Mouse (Mus musculus): ENCODE measurements around the gene Ptprm. TPM values are rescaled to one million over a fixed set of nuclear protein-coding genes. Genes with fewer than 3 reads are reported as not detected.
A peak's percentile ranks its signal among the peaks of the same experiment; 100 is the strongest.

The Ptprm gene
- polyA plus RNA-seq, 1 experiment from 2014 or later, result 10.6 TPM

DNA sequence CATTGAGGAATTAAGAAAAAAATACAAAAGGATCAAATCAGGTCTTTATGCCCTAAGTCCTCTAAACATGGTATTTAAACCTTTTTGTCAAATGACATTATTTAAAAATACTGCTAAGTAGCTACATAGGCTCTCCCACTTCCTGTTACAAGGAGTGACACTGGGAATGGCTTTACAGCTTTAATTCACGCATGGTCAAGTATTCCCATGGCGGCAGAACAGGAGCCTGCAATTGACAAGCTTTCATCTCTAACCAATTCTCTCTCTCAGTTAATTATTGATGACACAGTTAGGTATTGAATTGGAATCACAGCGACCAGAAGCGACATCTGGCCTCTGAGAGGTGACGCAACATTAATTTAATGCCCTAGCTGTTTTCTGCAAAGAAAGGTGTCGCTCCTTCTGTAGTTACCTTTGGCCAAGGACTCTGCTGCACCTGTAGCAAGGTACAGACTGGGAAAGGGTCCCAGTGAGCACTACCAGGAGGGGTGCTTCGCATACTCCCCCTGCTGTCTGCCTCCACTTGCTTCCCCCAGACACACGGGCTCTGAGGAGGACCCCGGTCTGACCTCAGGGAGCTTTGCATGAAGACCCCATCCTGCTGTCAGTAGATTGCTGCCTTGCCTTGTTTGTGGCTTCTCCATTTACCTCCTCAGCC, 599.9 kb downstream of the Ptprm start:
- H3K4me1 ChIP-seq, result peaks cover 15% of the 10 kb centered on the region
- H3K27me3 ChIP-seq (replicated peaks; ENCODE audit: low read depth, poor library complexity, severe bottlenecking), result no peaks in the 10 kb centered on the region
- no peaks in the 10 kb centered on the region for H3K36me3 ChIP-seq (replicated peaks)
- WGBS, result 79% methylated on average over 9 of the region's 9 CpGs
- H3K4me3 ChIP-seq, result no peak overlapping the region
- H3K27ac ChIP-seq (replicated peaks), result no peak overlapping the region
- no peak for DNase-seq (ENCODE audit: low spot score)
- no peaks in the 10 kb centered on the region for H3K9me3 ChIP-seq

DNA sequence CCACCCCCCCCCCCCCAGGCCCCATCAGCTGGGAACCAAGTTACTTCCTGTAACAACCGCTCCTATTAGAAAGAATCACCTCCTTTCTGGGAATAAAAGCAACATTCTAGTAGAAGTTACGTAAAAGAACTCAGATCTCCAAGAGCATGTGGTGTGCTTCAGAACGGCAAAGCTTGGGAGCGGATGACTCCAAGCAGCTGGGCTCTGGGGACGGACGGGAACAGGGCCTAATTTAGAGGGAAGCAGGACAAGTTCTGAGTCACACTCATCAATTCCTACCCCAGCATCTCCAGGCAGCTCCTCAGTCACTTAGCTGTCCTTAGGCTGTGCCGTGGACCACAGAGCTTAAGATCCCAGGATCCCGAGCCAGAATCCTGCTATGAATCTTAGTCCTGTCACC, 602.5 kb downstream of the Ptprm start:
- Histone ChIP-seq H3K9me3 (no peaks in the 10 kb centered on the region), H3K4me3 (no peak overlapping the region), H3K27me3 (replicated peaks; ENCODE audit: low read depth, poor library complexity, severe bottlenecking) (no peaks in the 10 kb centered on the region), H3K27ac (replicated peaks) (no peak overlapping the region), H3K4me1 (peaks cover 9% of the 10 kb centered on the region), H3K36me3 (replicated peaks) (no peaks in the 10 kb centered on the region)
- WGBS, result 93% methylated on average over 8 of the region's 8 CpGs
- no peak for DNase-seq (ENCODE audit: low spot score)

DNA sequence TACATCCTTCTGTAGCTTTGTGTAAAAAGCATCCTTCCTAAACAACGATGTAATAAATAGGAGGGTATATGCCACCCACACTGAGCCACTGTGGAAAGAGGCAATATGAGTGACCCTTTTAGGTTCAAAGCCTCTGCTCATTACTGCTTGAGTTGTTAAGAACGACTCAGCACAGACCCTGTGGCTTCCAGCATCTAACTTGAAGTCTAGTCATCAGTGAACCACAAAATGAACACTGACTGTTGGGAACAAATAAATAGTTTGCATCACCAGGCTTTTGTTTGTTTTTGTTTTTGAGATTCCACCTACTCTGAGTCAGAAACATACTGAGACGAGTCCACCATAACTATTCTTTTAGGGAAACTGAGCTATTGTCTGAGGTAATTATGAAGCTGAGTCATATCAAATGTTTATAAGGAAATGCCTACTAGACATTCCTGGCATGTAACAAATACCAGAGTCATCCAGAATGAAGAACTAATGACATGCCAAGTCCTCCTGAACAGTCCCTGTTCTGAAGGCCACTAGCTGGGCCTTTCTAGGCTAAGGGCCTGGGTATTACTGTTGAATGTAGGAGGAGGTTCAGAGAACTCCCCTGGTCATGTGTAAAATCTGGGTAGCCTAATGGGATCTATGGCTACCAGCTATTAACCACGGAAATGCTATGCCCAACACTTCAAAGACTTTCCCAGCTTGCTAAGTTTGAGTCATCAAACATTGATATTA, 603.6 kb downstream of the Ptprm start:
- Histone ChIP-seq H3K9me3 (no peaks in the 10 kb centered on the region), H3K4me1 (0 out of 2 replicates have a peak, but pooled peaks cover 3% of the 10 kb centered on the region), H3K27me3 (replicated peaks; ENCODE audit: low read depth, poor library complexity, severe bottlenecking) (no peaks in the 10 kb centered on the region), H3K4me3 (no peak overlapping the region), H3K36me3 (replicated peaks) (no peaks in the 10 kb centered on the region), H3K27ac (replicated peaks) (no peak overlapping the region)
- WGBS, result 84% methylated on average over 4 of the region's 4 CpGs
- DNase-seq (ENCODE audit: low spot score), result no peak

DNA sequence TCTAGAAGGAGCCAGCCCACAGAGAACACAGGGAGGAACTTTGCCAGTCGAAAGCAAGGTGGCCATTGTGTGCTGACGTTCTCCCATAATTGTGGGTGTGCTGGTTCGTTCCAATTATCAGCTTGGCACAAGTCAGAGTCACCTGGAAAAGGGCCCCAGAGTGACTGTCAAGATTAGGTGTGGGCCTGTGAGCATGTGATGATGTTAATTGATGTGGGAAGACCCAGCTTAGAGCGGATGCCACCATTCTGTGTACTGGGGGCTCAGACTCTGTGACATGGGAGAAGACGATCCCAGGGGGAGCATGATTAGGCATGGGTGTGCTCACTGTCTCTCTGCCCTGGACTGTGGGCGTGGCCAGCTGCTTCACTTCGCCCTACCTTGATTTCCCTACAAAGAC, 604.3 kb downstream of the Ptprm start:
- 87% methylated on average over 7 of the region's 7 CpGs for WGBS
- H3K9me3 ChIP-seq, result no peaks in the 10 kb centered on the region
- 0 out of 2 replicates have a peak, but pooled peaks cover 3% of the 10 kb centered on the region for H3K4me1 ChIP-seq

DNA sequence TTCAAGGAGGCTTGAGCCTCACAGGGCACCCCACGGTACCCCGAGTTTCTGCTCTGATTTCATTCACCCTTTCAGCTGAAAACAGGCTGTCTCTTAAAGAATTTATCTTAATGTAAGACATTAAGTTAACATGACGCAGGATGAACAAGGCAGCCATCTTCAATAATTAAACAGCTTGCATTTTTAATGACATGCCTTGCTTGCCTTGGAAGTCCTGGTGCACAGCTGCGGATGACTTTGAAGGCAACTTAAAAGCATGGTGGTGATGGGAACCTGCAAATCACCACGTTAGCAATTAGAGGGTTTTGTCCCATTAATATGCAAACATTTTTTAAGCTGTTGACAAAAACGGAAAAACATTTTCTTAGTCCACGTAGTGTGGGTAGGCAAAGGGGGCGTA, 607.8 kb downstream of the Ptprm start:
- H3K4me1 ChIP-seq, result peaks cover 4% of the 10 kb centered on the region; the same call in 1 of the 2 replicates
- H3K36me3 ChIP-seq (replicated peaks), result no peaks in the 10 kb centered on the region
- whole genome bisulfite sequencing, result 90% methylated on average over 8 of the region's 8 CpGs
- H3K9me3 ChIP-seq, result no peaks in the 10 kb centered on the region
- H3K4me3 ChIP-seq, result no peak overlapping the region
- DNase-seq (ENCODE audit: low spot score), result no peak
- no peaks in the 10 kb centered on the region for H3K27me3 ChIP-seq (replicated peaks; ENCODE audit: low read depth, poor library complexity, severe bottlenecking)
- H3K27ac ChIP-seq (replicated peaks), result no peak overlapping the region

More for the DNA sequence above, 604.3 kb downstream of the Ptprm start:
- Histone ChIP-seq H3K27ac (replicated peaks) (no peak overlapping the region), H3K27me3 (replicated peaks; ENCODE audit: low read depth, poor library complexity, severe bottlenecking) (no peaks in the 10 kb centered on the region), H3K4me3 (no peak overlapping the region), H3K36me3 (replicated peaks) (no peaks in the 10 kb centered on the region)
- no peak for DNase-seq (ENCODE audit: low spot score)

DNA sequence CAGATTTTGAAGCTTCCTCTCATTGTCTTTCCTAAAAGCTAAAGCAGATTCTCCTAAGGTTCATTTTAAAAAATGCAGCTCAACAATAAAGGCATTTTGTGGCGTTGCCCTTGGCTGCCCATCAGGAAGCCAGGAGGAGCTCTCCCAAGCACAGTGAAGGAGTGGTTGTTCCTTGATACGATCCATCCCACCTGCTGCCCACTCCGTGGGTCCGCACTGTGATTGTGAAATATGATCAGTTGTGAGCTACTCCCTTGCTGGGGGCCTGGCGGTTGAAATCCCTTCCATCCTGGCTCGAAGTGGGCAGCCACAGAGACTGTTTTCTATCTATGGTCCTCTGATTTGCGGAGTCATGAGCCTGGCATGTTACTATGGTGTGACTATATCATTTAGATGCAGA, 610.9 kb downstream of the Ptprm start:
- H3K4me3 ChIP-seq, result no peak overlapping the region
- no peak overlapping the region for H3K27ac ChIP-seq (replicated peaks)
- H3K27me3 ChIP-seq (replicated peaks; ENCODE audit: low read depth, poor library complexity, severe bottlenecking), result no peaks in the 10 kb centered on the region
- H3K36me3 ChIP-seq (replicated peaks), result no peaks in the 10 kb centered on the region
- H3K9me3 ChIP-seq, result no peaks in the 10 kb centered on the region
- peaks cover 12% of the 10 kb centered on the region for H3K4me1 ChIP-seq
- 72% methylated on average over 7 of the region's 7 CpGs for WGBS
- no peak for DNase-seq (ENCODE audit: low spot score)

DNA sequence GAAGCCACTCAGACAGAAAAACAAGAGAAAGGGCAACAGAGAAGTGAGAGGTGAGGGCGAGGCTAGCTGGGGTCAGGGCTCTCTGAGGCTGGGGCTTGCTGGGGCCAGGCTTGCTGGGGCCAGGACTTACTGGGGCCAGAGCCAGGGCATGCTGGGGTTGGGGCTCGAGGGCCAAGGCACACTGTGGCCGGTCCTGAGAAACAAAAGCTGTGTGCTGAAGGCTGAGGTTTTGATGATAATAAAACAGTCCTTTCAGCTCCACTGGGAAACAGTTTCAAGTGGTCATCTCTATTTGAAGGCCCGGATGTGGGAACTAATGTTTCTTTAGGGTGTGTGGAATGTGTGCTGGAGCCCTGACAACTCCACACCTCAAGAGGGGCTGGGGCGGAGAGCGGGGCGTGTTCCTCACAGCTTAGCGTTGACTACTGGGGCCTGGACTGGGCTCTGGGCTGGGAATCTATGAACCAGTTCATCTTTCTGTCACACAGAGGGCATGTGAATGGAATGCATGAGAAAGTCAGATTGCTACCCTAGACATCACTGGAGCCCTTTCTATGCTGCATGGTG, 615.4 kb downstream of the Ptprm start:
- WGBS, result 78% methylated on average over 8 of the region's 8 CpGs
- Histone ChIP-seq H3K9me3 (no peaks in the 10 kb centered on the region), H3K27ac (replicated peaks) (peak overlapping the region; percentile 54; the same call in 1 of the 2 replicates), H3K36me3 (replicated peaks) (no peaks in the 10 kb centered on the region), H3K27me3 (replicated peaks; ENCODE audit: low read depth, poor library complexity, severe bottlenecking) (no peaks in the 10 kb centered on the region), H3K4me3 (no peak overlapping the region), H3K4me1 (peaks cover 12% of the 10 kb centered on the region)
- no peak for DNase-seq (ENCODE audit: low spot score)

DNA sequence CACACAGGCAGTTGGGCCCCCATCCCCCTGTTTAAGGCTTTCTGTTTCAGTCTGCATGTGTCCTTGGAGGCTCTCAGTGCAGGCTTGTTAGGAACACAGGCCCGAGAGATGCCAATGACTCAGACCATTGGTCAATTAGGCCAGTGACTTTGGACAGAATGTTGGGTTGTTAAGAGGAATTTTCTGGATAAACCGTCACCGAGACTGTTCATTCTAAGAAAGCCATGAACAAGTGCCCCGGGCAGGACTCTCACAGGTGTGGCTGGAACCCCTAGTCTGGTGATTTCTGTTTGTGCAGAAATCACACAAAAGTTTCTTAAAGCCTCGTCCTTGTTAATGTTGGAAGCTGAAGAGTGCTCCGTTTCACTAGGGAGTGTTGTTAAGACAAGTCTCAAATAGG, 615.9 kb downstream of the Ptprm start:
- Histone ChIP-seq H3K27me3 (replicated peaks; ENCODE audit: low read depth, poor library complexity, severe bottlenecking) (no peaks in the 10 kb centered on the region), H3K4me3 (no peak overlapping the region), H3K9me3 (no peaks in the 10 kb centered on the region), H3K4me1 (peaks cover 10% of the 10 kb centered on the region), H3K27ac (replicated peaks) (no peak overlapping the region; the same call in 1 of the 2 replicates), H3K36me3 (replicated peaks) (no peaks in the 10 kb centered on the region)
- 75% methylated on average over 6 of the region's 6 CpGs for WGBS
- no peak for DNase-seq (ENCODE audit: low spot score)

DNA sequence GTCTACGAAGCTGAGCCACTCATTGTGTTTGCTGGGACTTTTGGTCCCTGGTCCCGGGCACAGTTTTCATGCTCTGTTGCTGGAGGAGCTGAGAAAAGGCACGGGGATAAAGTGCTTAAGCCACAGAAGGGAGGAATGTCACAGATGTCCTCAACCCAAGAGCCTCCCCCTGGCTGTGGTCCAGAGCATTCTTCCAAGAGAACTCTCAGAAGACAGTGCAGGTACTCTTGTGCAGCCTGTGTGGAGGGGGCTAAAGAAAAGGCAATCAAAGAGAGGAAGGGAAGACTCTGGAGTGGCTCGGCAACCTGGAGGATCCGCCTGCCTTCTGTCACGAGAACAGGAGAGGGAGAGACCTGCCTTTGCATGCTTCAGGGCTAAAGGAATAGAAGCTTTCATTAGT, 617.8 kb downstream of the Ptprm start:
- no peak for DNase-seq (ENCODE audit: low spot score)
- 75% methylated on average over 6 of the region's 6 CpGs for WGBS
- Histone ChIP-seq H3K4me1 (peaks cover 10% of the 10 kb centered on the region), H3K27ac (replicated peaks) (no peak overlapping the region), H3K27me3 (replicated peaks; ENCODE audit: low read depth, poor library complexity, severe bottlenecking) (no peaks in the 10 kb centered on the region), H3K9me3 (no peaks in the 10 kb centered on the region), H3K4me3 (no peak overlapping the region), H3K36me3 (replicated peaks) (no peaks in the 10 kb centered on the region)

DNA sequence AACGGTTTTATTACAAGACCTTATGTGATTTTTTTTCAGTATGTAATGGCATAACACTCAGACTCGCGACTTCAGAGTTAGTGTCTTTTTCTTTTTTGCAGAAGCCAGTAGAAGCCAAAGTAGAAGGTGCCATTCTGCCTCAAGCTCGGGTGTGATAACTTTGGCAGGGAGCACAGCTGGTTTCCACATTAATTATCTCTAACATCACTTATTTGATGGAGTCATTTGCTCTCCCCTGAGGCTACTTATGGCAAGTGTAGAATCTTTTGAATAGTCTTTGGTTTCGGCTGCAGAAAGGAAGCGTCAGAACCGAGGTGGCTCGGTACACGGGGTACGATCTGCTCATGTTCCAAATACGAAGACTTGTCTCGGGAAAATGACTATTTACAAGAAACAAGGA, 620.7 kb downstream of the Ptprm start:
- 85% methylated on average over 12 of the region's 12 CpGs for WGBS
- H3K9me3 ChIP-seq, result no peaks in the 10 kb centered on the region
- H3K4me3 ChIP-seq, result no peak overlapping the region
- H3K4me1 ChIP-seq, result peaks cover 5% of the 10 kb centered on the region
- no peak overlapping the region for H3K27ac ChIP-seq (replicated peaks)
- no peaks in the 10 kb centered on the region for H3K27me3 ChIP-seq (replicated peaks; ENCODE audit: low read depth, poor library complexity, severe bottlenecking)
- no peaks in the 10 kb centered on the region for H3K36me3 ChIP-seq (replicated peaks)
- no peak for DNase-seq (ENCODE audit: low spot score)

DNA sequence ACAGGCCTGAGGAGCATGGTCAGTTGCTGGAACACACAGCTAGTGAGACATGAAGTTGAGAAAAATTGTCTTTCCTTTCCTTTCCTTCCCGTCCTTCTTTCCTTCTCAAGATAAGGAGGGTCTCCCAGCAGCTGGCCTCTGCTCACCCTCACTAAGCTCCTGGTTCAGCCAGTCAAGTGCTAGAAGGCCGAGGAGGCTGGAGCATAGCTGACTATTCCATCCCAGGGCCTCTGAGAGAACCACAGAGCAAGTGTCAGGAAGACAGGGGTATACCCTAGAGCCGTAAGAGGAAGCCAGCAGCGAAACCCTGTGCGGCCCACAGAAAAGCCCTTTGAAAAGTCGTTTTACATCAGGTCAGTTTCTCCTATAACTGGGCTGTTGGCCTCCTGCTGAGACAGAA, 624.3 kb downstream of the Ptprm start:
- 0 out of 2 replicates have a peak, but pooled peaks cover 2% of the 10 kb centered on the region for H3K4me1 ChIP-seq
- no peak for DNase-seq (ENCODE audit: low spot score)
- no peaks in the 10 kb centered on the region for H3K27me3 ChIP-seq (replicated peaks; ENCODE audit: low read depth, poor library complexity, severe bottlenecking)
- H3K4me3 ChIP-seq, result no peak overlapping the region
- H3K9me3 ChIP-seq, result no peaks in the 10 kb centered on the region
- no peak overlapping the region for H3K27ac ChIP-seq (replicated peaks)
- no peaks in the 10 kb centered on the region for H3K36me3 ChIP-seq (replicated peaks)
- 64% methylated on average over 6 of the region's 6 CpGs for WGBS

DNA sequence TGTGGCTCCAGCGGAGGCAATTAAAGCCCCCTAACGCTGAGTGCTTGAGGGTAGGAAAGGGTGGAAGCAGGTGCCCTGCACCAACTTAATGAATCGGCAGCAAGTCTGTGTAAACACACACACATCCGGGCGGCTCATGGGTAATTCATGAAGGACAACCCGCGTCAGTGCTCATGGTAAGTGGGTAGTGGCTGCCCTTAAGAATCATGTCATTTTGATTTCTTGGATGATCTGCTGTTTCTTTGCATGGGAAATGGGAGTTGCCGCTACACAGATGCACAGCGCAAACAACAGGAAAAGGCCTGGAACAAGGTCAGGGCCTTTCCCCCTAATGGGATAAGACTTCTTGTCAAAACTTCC, 633.3 kb downstream of the Ptprm start:
- WGBS, result 52% methylated on average over 9 of the region's 9 CpGs
- H3K4me3 ChIP-seq, result no peak overlapping the region
- H3K4me1 ChIP-seq, result peaks cover 11% of the 10 kb centered on the region
- DNase-seq (ENCODE audit: low spot score), result peak; percentile 12
- no peaks in the 10 kb centered on the region for H3K27me3 ChIP-seq (replicated peaks; ENCODE audit: low read depth, poor library complexity, severe bottlenecking)
- no peaks in the 10 kb centered on the region for H3K36me3 ChIP-seq (replicated peaks)
- H3K27ac ChIP-seq (replicated peaks), result no peak overlapping the region
- no peaks in the 10 kb centered on the region for H3K9me3 ChIP-seq
